Mouse (Mus musculus): Measurements from ENCODE around the gene Rhbg. TPM values are rescaled to one million over a fixed set of nuclear protein-coding genes. Genes with fewer than 3 reads are reported as not detected.

The Rhbg gene
- total and polyA plus RNA-seq, 3 experiments, result not detected

- no peak for DNase-seq (ENCODE audit: low read depth, low spot score)
- Histone ChIP-seq H3K36me3 (ENCODE audit: control insufficient read depth in 1 of 2, insufficient read depth in 2 of 2, low read length in 2 of 2) (peaks cover 0 to 5% of the 10 kb centered on the region in 2 experiments; a peak in 1 of 4 replicates), H3K9ac (ENCODE audit: control insufficient read depth, low read depth, low read length, poor library complexity, severe bottlenecking) (no peak overlapping the region), H3K4me3 (ENCODE audit: control insufficient read depth in 1 of 2, insufficient read depth in 1 of 2, low read depth in 2 of 2, low read length in 2 of 2) (no peak overlapping the region), H3K9me3 (replicated peaks; ENCODE audit: insufficient read depth, low read length) (no peaks in the 10 kb centered on the region), H3K79me2 (ENCODE audit: control insufficient read depth, insufficient read depth, low read length, poor library complexity) (no peaks in the 10 kb centered on the region), H3K27me3 (ENCODE audit: control insufficient read depth in 1 of 2, insufficient read depth in 2 of 2, low read length in 2 of 2) (peaks cover 30 to 34% of the 10 kb centered on the region in 2 experiments), H3K27ac (ENCODE audit: control insufficient read depth, low read depth, low read length) (no peak overlapping the region), H3K4me1 (ENCODE audit: control insufficient read depth in 1 of 2, insufficient read depth in 2 of 2, low read length in 2 of 2) (peaks cover 0 to 5% of the 10 kb centered on the region in 2 experiments; a peak in 2 of 4 replicates)
- TF ChIP-seq MAX (IDR thresholded peaks at IDR 0.05; ENCODE audit: low read length), result no peak
- no peak for TF ChIP-seq SMC3 (IDR thresholded peaks at IDR 0.05; ENCODE audit: low read depth, low read length)
- TF ChIP-seq MEF2A (IDR thresholded peaks at IDR 0.05; ENCODE audit: extremely low read depth, insufficient replicate concordance, low read depth, low read length, poor library complexity, severe bottlenecking), result no peak
- no peak for TF ChIP-seq ELF1 (IDR thresholded peaks at IDR 0.05; ENCODE audit: low read depth, low read length)
- TF ChIP-seq TAL1 (IDR thresholded peaks at IDR 0.05; ENCODE audit: low read length), result no peak
- TF ChIP-seq MXI1 (IDR thresholded peaks at IDR 0.05; ENCODE audit: low read depth, low read length), result no peak
- no peak for TF ChIP-seq HCFC1 (IDR thresholded peaks at IDR 0.05; ENCODE audit: low read depth, low read length)
- no peak for TF ChIP-seq CTCF (IDR thresholded peaks at IDR 0.05 in 2 of 3, conservative IDR thresholded peaks at IDR 0.05 in 1 of 3; ENCODE audit: control insufficient read depth in 1 of 3, insufficient read depth in 1 of 3, low read depth in 2 of 3, low read length in 3 of 3, poor library complexity in 1 of 3, severe bottlenecking in 1 of 3)
- TF ChIP-seq RAD21 (IDR thresholded peaks at IDR 0.05; ENCODE audit: low read depth, low read length), result no peak
- no peak for TF ChIP-seq GABPA (IDR thresholded peaks at IDR 0.05; ENCODE audit: low read depth, low read length)
- no peak for TF ChIP-seq CHD2 (IDR thresholded peaks at IDR 0.05; ENCODE audit: low read length)
- no peak for TF ChIP-seq BHLHE40 (IDR thresholded peaks at IDR 0.05; ENCODE audit: borderline replicate concordance, low read depth, low read length)
- TF ChIP-seq MYB (IDR thresholded peaks at IDR 0.05; ENCODE audit: low read depth, low read length), result no peak
- no peak for TF ChIP-seq E2F4 (IDR thresholded peaks at IDR 0.05; ENCODE audit: borderline replicate concordance, low read depth, low read length)
- TF ChIP-seq SIN3A (IDR thresholded peaks at IDR 0.05; ENCODE audit: low read length), result no peak
- TF ChIP-seq ZKSCAN1 (IDR thresholded peaks at IDR 0.05; ENCODE audit: low read depth, low read length), result no peak
- no peak for TF ChIP-seq EP300 (IDR thresholded peaks at IDR 0.05; ENCODE audit: low read depth in 1 of 2, low read length in 2 of 2)
- no peak for TF ChIP-seq JUND (IDR thresholded peaks at IDR 0.05; ENCODE audit: low read depth, low read length)
- no peak for TF ChIP-seq MAFK (IDR thresholded peaks at IDR 0.05; ENCODE audit: borderline replicate concordance, low read depth, low read length)
These were observed 21.5 kb downstream of the Rhbg start for GRCm38 (mm10) chr3:88232851-88233649.

- H3K27ac ChIP-seq (ENCODE audit: control insufficient read depth, low read depth, low read length), result no peak overlapping the region
- no peak overlapping the region for H3K9ac ChIP-seq (ENCODE audit: control insufficient read depth, low read depth, low read length, poor library complexity, severe bottlenecking)
- peaks cover 26 to 35% of the 10 kb centered on the region in 2 experiments for H3K27me3 ChIP-seq (ENCODE audit: control insufficient read depth in 1 of 2, insufficient read depth in 2 of 2, low read length in 2 of 2)
- TF ChIP-seq USF2 (IDR thresholded peaks at IDR 0.05; ENCODE audit: borderline replicate concordance in 1 of 2, insufficient read depth in 1 of 2, low read depth in 1 of 2, low read length in 2 of 2) (no peak), RCOR1 (IDR thresholded peaks at IDR 0.05; ENCODE audit: low read depth, low read length) (0 out of 2 replicates have a peak, but pooled peaks have one; percentile 3), MXI1 (IDR thresholded peaks at IDR 0.05; ENCODE audit: low read depth, low read length) (no peak)
- H3K36me3 ChIP-seq (ENCODE audit: control insufficient read depth in 1 of 2, insufficient read depth in 2 of 2, low read length in 2 of 2), result peaks cover 0 to 5% of the 10 kb centered on the region in 2 experiments; a peak in 1 of 4 replicates
- H3K79me2 ChIP-seq (ENCODE audit: control insufficient read depth, insufficient read depth, low read length, poor library complexity), result no peaks in the 10 kb centered on the region
- H3K4me1 ChIP-seq (ENCODE audit: control insufficient read depth in 1 of 2, insufficient read depth in 2 of 2, low read length in 2 of 2), result peaks cover 0 to 5% of the 10 kb centered on the region in 2 experiments; a peak in 2 of 4 replicates
- DNase-seq (ENCODE audit: low read depth, low spot score), result no peak
- H3K4me3 ChIP-seq (ENCODE audit: control insufficient read depth in 1 of 2, insufficient read depth in 1 of 2, low read depth in 2 of 2, low read length in 2 of 2), result no peak overlapping the region
- H3K9me3 ChIP-seq (replicated peaks; ENCODE audit: insufficient read depth, low read length), result no peaks in the 10 kb centered on the region
These were observed 22.2 kb downstream of the Rhbg start for GRCm38 (mm10) chr3:88232301-88232702.

Data from MEL (cell line).